Mouse (Mus musculus) c-Kit-positive CD71-positive TER-119-negative erythroid progenitor cells, embryonic 14.5 days (primary cell): ENCODE results near the gene Cpa4.

Experiments
- DNase-seq: peaks from one replicate; pipeline ENCODE4 v3.0.0-alpha.2; 2013; ENCODE audit warnings: low read depth

Gene Cpa4

GRCm38 (mm10) chr6:30591851-30592404 lies 23.8 kb downstream of the Cpa4 start:
- DNase-seq, result no peak

- no peak for DNase-seq
These were observed 24.3 kb downstream of the Cpa4 start for GRCm38 (mm10) chr6:30592417-30592974.

- no peak for DNase-seq
These were observed 26.2 kb downstream of the Cpa4 start for GRCm38 (mm10) chr6:30594364-30594763.

GRCm38 (mm10) chr6:30596230-30596898 lies 28.2 kb downstream of the Cpa4 start:
- DNase-seq, result no peak

GRCm38 (mm10) chr6:30600033-30600432 lies 31.9 kb downstream of the Cpa4 start:
- no peak for DNase-seq

GRCm38 (mm10) chr6:30600995-30601394 lies 32.8 kb downstream of the Cpa4 start:
- no peak for DNase-seq

- DNase-seq, result no peak
These were observed 36.2 kb downstream of the Cpa4 start for GRCm38 (mm10) chr6:30604342-30604867.

- DNase-seq, result no peak
These were observed 36.9 kb downstream of the Cpa4 start for GRCm38 (mm10) chr6:30605111-30605510.

GRCm38 (mm10) chr6:30605672-30606071 lies 37.5 kb downstream of the Cpa4 start:
- no peak for DNase-seq

GRCm38 (mm10) chr6:30610710-30611109 lies 42.5 kb downstream of the Cpa4 start, which contains the start of gene Cpa5:
Cpa5 (plus strand) TSS chr6:30611010.
- DNase-seq, result no peak

GRCm38 (mm10) chr6:30611212-30611611 lies 43.0 kb downstream of the Cpa4 start:
- no peak for DNase-seq

GRCm38 (mm10) chr6:30614251-30614650 lies 46.1 kb downstream of the Cpa4 start:
- DNase-seq, result no peak

- no peak for DNase-seq
These were observed 47.6 kb downstream of the Cpa4 start for GRCm38 (mm10) chr6:30615741-30616140.

- no peak for DNase-seq
These were observed 48.3 kb downstream of the Cpa4 start for GRCm38 (mm10) chr6:30616491-30616941.

- no peak for DNase-seq
These were observed 49.1 kb downstream of the Cpa4 start for GRCm38 (mm10) chr6:30617020-30617958.

GRCm38 (mm10) chr6:30617959-30618590 lies 49.9 kb downstream of the Cpa4 start:
- no peak for DNase-seq

- no peak for DNase-seq
These were observed 50.6 kb downstream of the Cpa4 start for GRCm38 (mm10) chr6:30618735-30619134.

- no peak for DNase-seq
These were observed 51.4 kb downstream of the Cpa4 start for GRCm38 (mm10) chr6:30619606-30620005.

GRCm38 (mm10) chr6:30620591-30620990 lies 52.4 kb downstream of the Cpa4 start:
- no peak for DNase-seq

GRCm38 (mm10) chr6:30620994-30621393 lies 52.8 kb downstream of the Cpa4 start:
- no peak for DNase-seq

GRCm38 (mm10) chr6:30621986-30622389 lies 53.8 kb downstream of the Cpa4 start:
- no peak for DNase-seq

GRCm38 (mm10) chr6:30624763-30625162 lies 56.6 kb downstream of the Cpa4 start:
- no peak for DNase-seq
